Mouse (Mus musculus): ENCODE measurements around the gene Dnmbp.

DNA sequence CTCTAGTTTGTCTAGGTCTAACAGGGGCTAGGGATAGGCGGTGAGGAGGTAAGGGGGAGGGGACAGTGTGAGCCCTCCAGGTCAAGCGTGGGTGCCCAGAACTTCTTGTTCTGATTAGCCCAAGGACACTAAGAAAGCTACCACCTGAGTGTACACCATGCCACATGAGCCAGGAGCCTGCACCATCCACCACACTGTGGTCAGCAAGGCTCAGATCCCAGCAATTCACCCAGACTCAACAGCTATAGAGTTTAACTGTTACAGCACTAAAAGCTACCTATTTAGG lies 22.6 kb downstream of the Dnmbp start:
- TF ChIP-seq CTCF (IDR thresholded peaks at IDR 0.05; ENCODE audit: low read depth, low read length) (no peak), GATA1 (IDR thresholded peaks at IDR 0.05; ENCODE audit: borderline replicate concordance, low read length) (no peak), POLR2AphosphoS5 (IDR thresholded peaks at IDR 0.05; ENCODE audit: insufficient replicate concordance, low read depth, low read length) (no peak)

Data from G1E (cell line).